Mouse (Mus musculus) ES-E14 (cell line): ENCODE data around the gene Kat5. TPM values are rescaled to one million over a fixed set of nuclear protein-coding genes. Genes with fewer than 3 reads are reported as not detected.
A peak's percentile ranks its signal among the peaks of the same experiment; 100 is the strongest.

Source experiments
- DNase-seq: peaks from one replicate; pipeline ENCODE4 v3.0.0-alpha.2; 2013; ENCODE audit warnings: low read depth, low spot score
- H3K27ac ChIP-seq: 2 replicates; pipeline ENCODE4 v1.5.1; 2012; ENCODE audit warnings: low read depth, mild to moderate bottlenecking, low read length, moderate library complexity, mixed read lengths; ENCODE audit not compliant: poor library complexity, insufficient read depth, severe bottlenecking
- H3K36me3 ChIP-seq: 2 replicates; pipeline ENCODE4 v1.6.1; 2012; ENCODE audit warnings: mild to moderate bottlenecking, low read length, moderate library complexity, mixed read lengths; ENCODE audit not compliant: control insufficient read depth, poor library complexity, insufficient read depth, severe bottlenecking
- H3K4me1 ChIP-seq, 2 experiments: fragments of 150-350 bp in 1 of 2; sonication (generic) in 1 of 2; 2 replicates each; pipeline ENCODE4 v1.6.1; 2012; ENCODE audit warnings: low read length in 2 of 2, mild to moderate bottlenecking in 1 of 2, mixed read lengths in 1 of 2; ENCODE audit not compliant: control insufficient read depth in 2 of 2, insufficient read depth in 2 of 2, poor library complexity in 1 of 2
- H3K4me3 ChIP-seq, 2 experiments: fragments of 150-350 bp in 1 of 2; sonication (generic) in 1 of 2; 2 replicates each; pipeline ENCODE4 v1.5.1; 2012; ENCODE audit warnings: low read length in 2 of 2, low read depth in 1 of 2, mild to moderate bottlenecking in 1 of 2, mixed read lengths in 1 of 2; ENCODE audit not compliant: insufficient read depth in 1 of 2, poor library complexity in 1 of 2, severe bottlenecking in 1 of 2
- H3K9ac ChIP-seq: 2 replicates; pipeline ENCODE4 v1.6.1; 2012; ENCODE audit warnings: low read depth, mild to moderate bottlenecking, low read length, mixed read lengths; ENCODE audit not compliant: poor library complexity, insufficient read depth, severe bottlenecking
- H3K9me3 ChIP-seq: fragments of 150-350 bp; sonication (generic); 2 replicates; pipeline ENCODE4 v1.6.1; 2012; ENCODE audit warnings: low read depth, mild to moderate bottlenecking, low read length; ENCODE audit not compliant: control insufficient read depth, insufficient read depth
- CHD2 ChIP-seq: IDR thresholded peaks from 2 replicates; pipeline ENCODE4 v1.6.1; 2014; ENCODE audit warnings: mild to moderate bottlenecking, low read depth, low read length, inconsistent platforms
- HCFC1 ChIP-seq: IDR thresholded peaks from 2 replicates; pipeline ENCODE4 v1.6.1; 2012; ENCODE audit warnings: low read length, inconsistent platforms, borderline replicate concordance; ENCODE audit not compliant: insufficient read depth
- MAFK ChIP-seq: IDR thresholded peaks from 2 replicates; pipeline ENCODE4 v1.6.1; 2014; ENCODE audit warnings: mild to moderate bottlenecking, low read depth, low read length, inconsistent platforms; ENCODE audit not compliant: insufficient read depth
- ZC3H11A ChIP-seq: IDR thresholded peaks from 2 replicates; pipeline ENCODE4 v1.6.1; 2012; ENCODE audit warnings: low read depth, mild to moderate bottlenecking, inconsistent platforms, low read length, borderline replicate concordance
- ZNF384 ChIP-seq: IDR thresholded peaks from 2 replicates; pipeline ENCODE4 v1.6.1; 2012; ENCODE audit warnings: low read depth, low read length, inconsistent platforms
- in situ Hi-C, 2 experiments: fragments of 600-800 bp; cut with MboI; formaldehyde crosslinking; loops; one replicate each; pipeline ENCODE4 v1.15.1; 2025; ENCODE audit warnings: low sequenced_read_pairs in 2 of 2, inconsistent platforms in 1 of 2; ENCODE audit not compliant: unreplicated experiment in 2 of 2
- total RNA-seq: library from RNA; depleted of rRNA; stranded (reverse); fragments of 300-350 nt; gene quantifications from 2 replicates; pipeline ENCODE4 v1.2.3, GENCODE M21; 2012

Kat5 gene
- total RNA-seq, 1 experiment: 52.2 TPM

GRCm38 (mm10) chr19:5601752-5602541 is 8.1 kb downstream of the Kat5 start, which contains the start of gene Rnaseh2c:
Gene Rnaseh2c, plus strand, starts transcription at chr19:5601873.
- Histone ChIP-seq H3K4me1 (peaks cover 0 to 5% of the 10 kb centered on the region in 2 experiments; a peak in 3 of 4 replicates), H3K27ac (peak within 1 kb of the TSS; percentile 8), H3K9me3 (no peaks in the 10 kb centered on the region), H3K9ac (peak within 1 kb of the TSS; percentile 88), H3K36me3 (peaks cover 38% of the 10 kb centered on the region), H3K4me3 (peak within 1 kb of the TSS; percentile 80 to 96)
- TF ChIP-seq ZC3H11A (no peak), CHD2 (no peak), HCFC1 (peak; percentile 98)
- DNase-seq: peak; percentile 65
- in situ Hi-C loops: no loop called here

DNA sequence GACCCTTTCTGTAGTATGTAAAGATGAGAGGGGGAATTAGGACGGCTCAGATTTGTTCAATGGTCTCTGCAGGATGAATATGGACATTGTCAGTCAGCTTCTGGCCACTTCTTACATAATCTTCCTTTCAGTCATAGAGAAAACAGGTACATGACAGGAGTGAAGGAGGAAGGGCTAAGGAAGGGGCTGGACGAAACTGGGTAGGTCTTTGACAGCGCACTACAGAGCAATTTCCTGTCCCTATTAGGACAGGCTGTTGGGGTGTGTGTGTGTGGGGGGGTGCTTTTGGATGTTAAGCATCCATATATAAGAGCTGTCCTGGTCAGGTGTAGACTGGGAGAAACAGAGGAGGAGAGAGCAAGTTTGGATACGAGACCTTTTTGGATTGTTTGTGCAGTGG is 10.8 kb downstream of the Kat5 start:
- H3K27ac ChIP-seq: no peak overlapping the region
- DNase-seq: no peak
- H3K36me3 ChIP-seq: peaks cover 13% of the 10 kb centered on the region
- no peak overlapping the region for H3K4me3 ChIP-seq
- H3K4me1 ChIP-seq: peaks cover 0 to 5% of the 10 kb centered on the region in 2 experiments; a peak in 3 of 4 replicates
- in situ Hi-C loops: no loop called here
- TF ChIP-seq HCFC1: no peak
- TF ChIP-seq ZNF384: no peak
- no peak for TF ChIP-seq CHD2
- no peak for TF ChIP-seq MAFK
- TF ChIP-seq ZC3H11A: no peak
- no peak overlapping the region for H3K9ac ChIP-seq
- H3K9me3 ChIP-seq: no peaks in the 10 kb centered on the region

DNA sequence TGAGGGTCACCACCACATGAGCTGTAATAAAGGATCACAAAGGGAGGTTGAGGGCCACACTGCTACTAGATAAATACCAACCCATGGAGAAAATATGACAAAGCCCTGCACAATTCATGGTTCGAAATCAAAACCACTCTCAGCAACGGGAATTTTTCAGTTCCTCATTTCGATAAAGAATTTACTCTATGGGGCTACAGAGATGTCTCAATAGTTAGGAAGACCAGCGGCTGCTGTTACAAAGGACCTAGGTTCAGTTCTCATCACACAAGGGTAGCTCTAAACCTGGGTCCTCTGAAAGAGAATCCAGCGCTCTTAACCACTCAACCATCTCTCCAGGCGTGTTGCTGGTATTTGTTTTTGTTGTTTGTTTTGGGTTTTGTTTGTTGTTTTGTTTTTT is 18.1 kb downstream of the Kat5 start:
- in situ Hi-C loops: no loop called here
- H3K36me3 ChIP-seq: no peaks in the 10 kb centered on the region
- no peak for DNase-seq

DNA sequence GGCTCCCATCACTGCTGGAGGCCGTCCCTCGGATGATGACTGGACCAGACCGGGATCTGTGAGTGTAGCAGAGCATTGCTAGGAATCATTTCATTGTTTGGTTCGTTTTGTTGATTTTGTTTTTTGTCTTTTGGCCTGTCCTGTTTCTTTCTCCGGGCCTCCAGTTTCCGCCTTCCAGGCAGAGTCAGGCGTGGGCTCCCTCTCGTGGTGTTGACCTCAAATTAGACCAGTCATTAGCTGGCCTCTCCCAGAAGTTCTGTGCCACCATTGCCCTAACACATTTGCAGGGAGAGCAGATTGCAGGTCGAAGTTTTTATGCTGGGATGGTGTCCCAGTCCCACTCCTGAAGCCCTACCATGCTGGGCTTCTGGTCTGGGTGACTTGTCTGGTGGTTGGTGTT is 20.9 kb downstream of the Kat5 start:
- Histone ChIP-seq H3K4me1 (no peaks in the 10 kb centered on the region), H3K9ac (no peak overlapping the region; the same call in 1 of the 2 replicates), H3K27ac (no peak overlapping the region), H3K36me3 (no peaks in the 10 kb centered on the region), H3K4me3 (no peak overlapping the region), H3K9me3 (no peaks in the 10 kb centered on the region)
- DNase-seq: no peak
- TF ChIP-seq HCFC1 (no peak), MAFK (no peak), ZC3H11A (no peak), CHD2 (no peak), ZNF384 (no peak)
- in situ Hi-C loops: no loop called here

More for the DNA sequence above, 18.1 kb downstream of the Kat5 start:
- Histone ChIP-seq H3K9ac (no peak overlapping the region), H3K4me3 (no peak overlapping the region), H3K9me3 (no peaks in the 10 kb centered on the region), H3K27ac (no peak overlapping the region), H3K4me1 (no peaks in the 10 kb centered on the region)
- TF ChIP-seq CHD2 (no peak), ZC3H11A (no peak), ZNF384 (no peak), MAFK (no peak), HCFC1 (no peak)
